Mouse (Mus musculus): Measurements from ENCODE around the gene Hddc3. TPM values are rescaled to one million over a fixed set of nuclear protein-coding genes. Genes with fewer than 3 reads are reported as not detected.
"Not testable (repeated sequence)": the region's sequence is repeated elsewhere in the genome, so short reads cannot be mapped to it uniquely, and the experiment has no call there.

The Hddc3 gene
- 10 to 100 TPM; 34.3 to 37.2 TPM for total RNA-seq (2021)
- long read RNA-seq, experiment 1, transcript Hddc3-201 (4 exons, 1,510 nt) = major isoform, 12 of 18 reads
- long read RNA-seq, experiment 1, partial matches to known transcripts = 1 of 18 reads
- long read RNA-seq, experiment 1, other reads (novel, unspliced or antisense) = 4 of 18 reads
- long read RNA-seq, experiment 2, transcript Hddc3-201 (4 exons, 1,510 nt) = major isoform, 14 of 17 reads
- long read RNA-seq, experiment 2, partial matches to known transcripts = 1 of 17 reads
- long read RNA-seq, experiment 2, other reads (novel, unspliced or antisense) = 1 of 17 reads

- peak; percentile 93 for DNase-seq
- intact Hi-C loops (cut with DNase I; ENCODE audit: low total_unique reads) = no loop called here
These were observed at the start of gene Hddc3 for GRCm38 (mm10) chr7:80342858-80343257. Gene Hddc3, plus strand, starts transcription at chr7:80343104.

GRCm38 (mm10) chr7:80294062-80294763, 48.7 kb upstream of the Hddc3 start, which contains the start of gene Prc1:
Gene Prc1, plus strand, starts transcription at chr7:80294450.
- intact Hi-C loops (cut with DNase I; ENCODE audit: low total_unique reads) = no loop called here
- DNase-seq = peak; percentile 97

GRCm38 (mm10) chr7:80294764-80295648, 47.9 kb upstream of the Hddc3 start:
- intact Hi-C loops (cut with DNase I; ENCODE audit: low total_unique reads) = no loop called here
- no peak for DNase-seq

- DNase-seq = no peak
- intact Hi-C loops (cut with DNase I; ENCODE audit: low total_unique reads) = no loop called here
These were observed 46.4 kb upstream of the Hddc3 start for GRCm38 (mm10) chr7:80296462-80296861.

- intact Hi-C loops (cut with DNase I; ENCODE audit: low total_unique reads) = no loop called here
These were observed 45.9 kb upstream of the Hddc3 start for GRCm38 (mm10) chr7:80297041-80297440.

GRCm38 (mm10) chr7:80298754-80299153, 44.1 kb upstream of the Hddc3 start:
- DNase-seq = no peak
- intact Hi-C loops (cut with DNase I; ENCODE audit: low total_unique reads) = no loop called here

More at GRCm38 (mm10) chr7:80297041-80297440, 45.9 kb upstream of the Hddc3 start:
- no peak for DNase-seq

- intact Hi-C loops (cut with DNase I; ENCODE audit: low total_unique reads) = no loop called here
- no peak for DNase-seq
These were observed 43.3 kb upstream of the Hddc3 start for GRCm38 (mm10) chr7:80299568-80299967.

- DNase-seq = no peak
- intact Hi-C loops (cut with DNase I; ENCODE audit: low total_unique reads) = no loop called here
These were observed 41.4 kb upstream of the Hddc3 start for GRCm38 (mm10) chr7:80301522-80301921.

GRCm38 (mm10) chr7:80307766-80308165, 35.1 kb upstream of the Hddc3 start:
- DNase-seq = no peak
- intact Hi-C loops (cut with DNase I; ENCODE audit: low total_unique reads) = no loop called here

GRCm38 (mm10) chr7:80310771-80311170, 32.1 kb upstream of the Hddc3 start:
- no peak for DNase-seq
- intact Hi-C loops (cut with DNase I; ENCODE audit: low total_unique reads) = no loop called here

- intact Hi-C loops (cut with DNase I; ENCODE audit: low total_unique reads) = no loop called here
- no peak for DNase-seq
These were observed 27.2 kb upstream of the Hddc3 start for GRCm38 (mm10) chr7:80315733-80316132.

- intact Hi-C loops (cut with DNase I; ENCODE audit: low total_unique reads) = no loop called here
- no peak for DNase-seq
These were observed 25.3 kb upstream of the Hddc3 start for GRCm38 (mm10) chr7:80317439-80318115.

GRCm38 (mm10) chr7:80318670-80319069, 24.2 kb upstream of the Hddc3 start:
- DNase-seq = peak; percentile 30
- intact Hi-C loops (cut with DNase I; ENCODE audit: low total_unique reads) = no loop called here

GRCm38 (mm10) chr7:80319846-80320496, 22.9 kb upstream of the Hddc3 start:
- intact Hi-C loops (cut with DNase I; ENCODE audit: low total_unique reads) = no loop called here
- DNase-seq = no peak

GRCm38 (mm10) chr7:80323336-80323735, 19.6 kb upstream of the Hddc3 start:
- DNase-seq = no peak
- intact Hi-C loops (cut with DNase I; ENCODE audit: low total_unique reads) = no loop called here

- intact Hi-C loops (cut with DNase I; ENCODE audit: low total_unique reads) = no loop called here
- DNase-seq = peak; percentile 93
These were observed 18.7 kb upstream of the Hddc3 start, which contains the start of gene Rccd1 for GRCm38 (mm10) chr7:80324043-80324815. Gene Rccd1, minus strand, starts transcription at chr7:80324454.

- DNase-seq; intact Hi-C loops (cut with DNase I; ENCODE audit: low total_unique reads): not testable (repeated sequence)
These were observed 18.1 kb upstream of the Hddc3 start for GRCm38 (mm10) chr7:80324816-80325119.

GRCm38 (mm10) chr7:80325292-80325868, 17.5 kb upstream of the Hddc3 start:
- intact Hi-C loops (cut with DNase I; ENCODE audit: low total_unique reads) = no loop called here
- DNase-seq = no peak

All from gastrocnemius, postnatal 14 days (tissue).